ENCODE assay signal across 25 mouse cellular contexts in the genomic region with DNA sequence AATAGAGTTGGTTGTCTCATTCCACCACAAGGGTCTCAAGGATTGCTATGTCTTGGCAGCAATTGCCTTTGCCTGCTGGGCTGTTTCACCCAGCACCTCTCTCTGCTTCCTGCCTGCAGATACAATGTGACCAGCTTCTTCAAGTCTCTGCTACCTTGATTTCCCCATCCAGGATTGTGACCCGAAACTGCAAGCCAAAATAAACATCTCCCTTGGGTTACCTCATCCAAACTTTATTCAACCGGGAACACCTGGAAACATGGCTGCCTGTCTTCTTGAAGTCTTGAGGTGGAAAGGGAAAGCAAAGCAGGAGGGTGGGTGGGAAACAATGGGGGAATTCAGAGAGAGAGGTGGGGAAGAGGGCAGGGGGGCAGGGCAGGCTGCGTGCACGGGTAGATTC. TPM values are rescaled to one million over a fixed set of nuclear protein-coding genes. Genes with fewer than 3 reads are reported as not detected.
"Had no signal": no experiment of that assay in that cellular context is flagged by ENCODE, and none has a peak within 500 bp of the region (broad histone marks: within the 10 kb centered on the region; RNA-seq: fewer than 3 reads in every experiment).

No protein-coding gene starts in this region.

- H3K9ac ChIP-seq: neural tube, embryonic 13.5 days; neural tube, embryonic 15.5 days; stomach, embryonic 15.5 days had no signal

- H3K4me3 ChIP-seq: neural tube, embryonic 13.5 days; neural tube, embryonic 15.5 days; stomach, embryonic 15.5 days had no signal

- H3K27ac ChIP-seq: neural tube, embryonic 13.5 days; neural tube, embryonic 15.5 days; stomach, embryonic 15.5 days; stomach, postnatal 0 days had no signal

- H3K9me3 ChIP-seq: neural tube, embryonic 13.5 days; neural tube, embryonic 15.5 days; stomach, embryonic 15.5 days had no signal

- H3K4me2 ChIP-seq: neural tube, embryonic 13.5 days; neural tube, embryonic 15.5 days; stomach, embryonic 15.5 days had no signal

- DNase-seq: retina, postnatal 1 day; right cerebral cortex, adult 18-20 months; right cerebral cortex, postnatal 14 days; right cerebral cortex, postnatal 25 days; right cerebral cortex, postnatal 4 days; spleen, adult 18-20 months; thymus, adult 18-20 months; thymus, adult 2 months; thymus, postnatal 14 days; thymus, postnatal 25 days; thymus, postnatal 36 days; thymus, postnatal 4 days had no signal

- H3K27me3 ChIP-seq: neural tube, embryonic 13.5 days; neural tube, embryonic 15.5 days; stomach, embryonic 15.5 days had no signal

RNA-seq across cellular contexts. Expression of gene Crxos, which starts 34.6 kb away (rescaled TPM):
- total RNA-seq: neutrophil, adult 5-6 weeks had no signal
- polyA plus RNA-seq: neural tube, embryonic 13.5 days; neural tube, embryonic 14.5 days; neural tube, embryonic 15.5 days; small intestine, adult 2 months; spleen, adult 2 months; stomach, embryonic 14.5 days; stomach, embryonic 15.5 days; stomach, embryonic 16.5 days; stomach, postnatal 0 days; testis, adult 2 months; thymus, postnatal 0 days; urinary bladder, adult 2 months had no signal

RNA-seq across cellular contexts. Expression of gene Crx, which starts 37.2 kb away (rescaled TPM):
- total RNA-seq: neutrophil, adult 5-6 weeks had no signal
- polyA plus RNA-seq: neural tube, embryonic 13.5 days; neural tube, embryonic 14.5 days; neural tube, embryonic 15.5 days; small intestine, adult 2 months; spleen, adult 2 months; stomach, embryonic 14.5 days; stomach, embryonic 15.5 days; stomach, embryonic 16.5 days; stomach, postnatal 0 days; testis, adult 2 months; thymus, postnatal 0 days; urinary bladder, adult 2 months had no signal
